Mouse (Mus musculus) kidney, adult 2 months (tissue): ENCODE results near the gene Cyp21a1.

Experiments used
- CTCF ChIP-seq: fragments of 200-500 bp; conservative IDR thresholded peaks from 2 replicates; pipeline ENCODE4 v1.5.1; 2011; ENCODE audit warnings: low read depth, mild to moderate bottlenecking, control low read depth, low read length, moderate library complexity, mixed read lengths; ENCODE audit not compliant: insufficient read depth, insufficient read length
- POLR2A ChIP-seq: fragments of 200-500 bp; IDR thresholded peaks from one replicate; pipeline ENCODE4 v1.6.1; 2011; ENCODE audit warnings: low read depth, low read length, control low read depth

DNA sequence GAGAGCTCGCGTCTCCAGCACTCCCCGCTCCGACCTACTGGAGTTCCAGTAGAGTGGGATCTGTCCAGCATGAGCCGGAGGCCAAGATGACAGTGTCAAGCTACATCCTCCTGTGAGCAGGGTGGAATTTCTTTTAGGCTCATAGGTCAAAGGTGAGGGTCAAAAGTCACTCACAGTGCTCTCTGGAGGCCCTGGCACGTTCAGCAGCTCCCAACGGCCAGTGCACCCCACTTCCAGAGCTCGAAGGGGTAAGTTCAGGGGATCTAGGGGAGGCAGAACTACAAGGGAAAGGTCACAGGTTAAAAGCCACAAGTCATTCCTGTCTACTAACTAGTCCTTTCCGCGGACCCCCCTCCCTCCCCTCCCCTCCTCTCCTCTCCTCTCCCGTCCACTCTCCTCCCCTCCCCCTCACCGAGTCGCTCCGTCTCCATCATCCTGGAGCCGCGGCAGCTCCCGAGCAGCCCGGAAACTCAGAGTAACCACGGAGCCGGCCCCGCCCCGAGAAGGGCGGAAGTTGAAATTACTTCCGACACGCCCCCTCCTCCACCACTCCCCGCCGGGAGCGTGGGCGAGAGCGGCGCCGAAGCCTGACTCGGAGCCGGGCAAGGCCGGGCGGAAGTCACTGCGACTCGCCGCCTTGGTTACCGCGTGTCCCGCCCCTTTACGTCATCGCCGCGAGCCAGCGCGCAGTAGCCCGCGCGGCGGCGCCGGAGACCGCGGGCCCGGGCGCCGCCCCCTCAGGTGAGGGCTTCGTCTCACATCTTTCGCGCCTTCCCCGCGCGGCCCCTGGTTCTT is 45.6 kb upstream of the Cyp21a1 start, which contains the start of the genes Skiv2l and Nelfe:
- TF ChIP-seq CTCF (0 out of 2 replicates have a peak, but pooled peaks have one; percentile 19), POLR2A (no peak)
